Mouse (Mus musculus): ENCODE results near the gene B4galnt4. TPM values are rescaled to one million over a fixed set of nuclear protein-coding genes. Genes with fewer than 3 reads are reported as not detected.
A peak's percentile ranks its signal among the peaks of the same experiment; 100 is the strongest.

Gene B4galnt4
- polyA plus RNA-seq, 1 experiment = not detected

DNA sequence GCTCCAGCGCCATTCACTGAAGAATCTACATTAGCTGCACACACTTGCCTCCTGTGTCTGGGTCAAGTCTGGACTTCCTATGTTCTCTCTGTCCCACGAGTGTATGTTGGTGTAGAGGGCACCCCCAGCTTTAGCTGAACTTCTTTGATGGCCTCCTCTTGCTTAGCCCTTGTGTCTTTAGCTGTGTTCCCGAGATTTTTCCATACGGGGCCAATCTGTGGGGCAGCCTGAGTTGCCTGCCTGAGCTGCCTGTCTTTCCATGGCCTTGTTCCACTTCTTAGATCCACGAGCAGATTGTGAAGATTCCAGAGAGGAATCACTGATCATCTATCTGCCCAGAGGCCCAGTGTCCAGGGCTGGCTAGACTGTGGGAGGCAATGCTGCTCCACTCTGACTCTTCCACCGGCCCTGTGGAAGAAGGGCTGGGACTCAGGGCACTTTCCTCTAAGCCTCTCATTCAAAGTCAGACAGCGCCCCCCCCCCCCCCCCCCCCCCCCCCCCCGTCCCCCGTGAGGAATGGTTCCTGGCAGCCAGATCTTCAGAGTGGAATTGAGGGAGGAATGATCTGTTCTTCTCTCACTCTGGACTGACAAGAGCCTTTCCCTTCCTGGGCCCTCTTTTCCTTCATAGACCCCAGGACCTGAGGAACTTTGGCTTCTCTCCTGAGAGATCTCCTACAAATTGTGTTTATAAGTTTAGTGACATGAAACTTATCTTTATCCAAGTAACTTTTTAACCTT is 19.9 kb upstream of the B4galnt4 start:
- peaks cover 4% of the 10 kb centered on the region for H3K4me1 ChIP-seq (ENCODE audit: control insufficient read depth, insufficient read depth, low read length)
- no peak overlapping the region for H3K4me3 ChIP-seq (ENCODE audit: insufficient read depth, low read length)
- no peak overlapping the region for H3K27ac ChIP-seq (ENCODE audit: insufficient read depth, low read depth, low read length)
- TF ChIP-seq CTCF (IDR thresholded peaks at IDR 0.05; ENCODE audit: low read depth, low read length) (no peak), POLR2A (IDR thresholded peaks at IDR 0.05; ENCODE audit: borderline replicate concordance, low read depth, low read length) (no peak)

DNA sequence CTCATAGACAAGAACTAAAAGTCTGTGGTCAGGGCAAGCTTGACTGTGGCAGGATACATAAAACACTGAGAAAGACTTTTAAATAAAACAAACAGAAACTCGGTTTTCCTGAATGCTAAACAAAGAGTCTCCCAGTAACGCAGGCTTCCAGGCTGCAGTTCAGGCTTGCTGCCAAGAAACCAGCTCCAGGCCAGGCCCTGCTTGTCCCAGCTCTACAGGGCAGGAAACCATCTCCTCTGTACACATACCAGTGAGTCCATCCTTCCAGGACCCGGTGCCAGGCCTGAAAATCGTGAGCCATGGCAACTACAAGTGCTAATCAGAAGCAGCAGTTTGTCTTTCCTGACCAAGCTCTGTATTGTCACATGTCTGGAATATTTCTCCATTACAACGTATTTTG is 19.2 kb upstream of the B4galnt4 start:
- Histone ChIP-seq H3K4me1 (ENCODE audit: control insufficient read depth, insufficient read depth, low read length) (peaks cover 4% of the 10 kb centered on the region), H3K27ac (ENCODE audit: insufficient read depth, low read depth, low read length) (no peak overlapping the region), H3K4me3 (ENCODE audit: insufficient read depth, low read length) (no peak overlapping the region)
- TF ChIP-seq POLR2A (IDR thresholded peaks at IDR 0.05; ENCODE audit: borderline replicate concordance, low read depth, low read length) (no peak), CTCF (IDR thresholded peaks at IDR 0.05; ENCODE audit: low read depth, low read length) (no peak)

DNA sequence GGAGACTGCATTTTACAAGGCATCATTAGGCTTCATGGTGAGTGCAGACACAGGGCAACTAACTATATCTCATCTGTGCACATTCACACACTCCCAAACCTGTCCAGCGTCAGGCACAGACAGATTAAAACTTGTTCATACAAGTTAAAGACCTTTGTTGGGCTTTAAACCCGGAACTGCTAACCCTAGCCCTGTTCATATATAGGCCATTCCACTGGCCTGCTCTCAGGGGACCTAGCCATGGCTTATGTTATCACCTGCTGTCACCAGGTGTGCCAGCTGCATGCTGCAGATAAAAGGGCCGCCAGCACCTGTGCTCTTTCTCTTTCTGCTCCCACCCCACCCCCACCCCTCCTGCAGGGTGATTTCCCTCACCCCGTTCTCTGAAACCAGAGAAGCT is 18.4 kb upstream of the B4galnt4 start:
- H3K4me1 ChIP-seq (ENCODE audit: control insufficient read depth, insufficient read depth, low read length) = peaks cover 11% of the 10 kb centered on the region
- no peak overlapping the region for H3K4me3 ChIP-seq (ENCODE audit: insufficient read depth, low read length)
- no peak overlapping the region for H3K27ac ChIP-seq (ENCODE audit: insufficient read depth, low read depth, low read length)
- TF ChIP-seq CTCF (IDR thresholded peaks at IDR 0.05; ENCODE audit: low read depth, low read length) (no peak), POLR2A (IDR thresholded peaks at IDR 0.05; ENCODE audit: borderline replicate concordance, low read depth, low read length) (no peak)

DNA sequence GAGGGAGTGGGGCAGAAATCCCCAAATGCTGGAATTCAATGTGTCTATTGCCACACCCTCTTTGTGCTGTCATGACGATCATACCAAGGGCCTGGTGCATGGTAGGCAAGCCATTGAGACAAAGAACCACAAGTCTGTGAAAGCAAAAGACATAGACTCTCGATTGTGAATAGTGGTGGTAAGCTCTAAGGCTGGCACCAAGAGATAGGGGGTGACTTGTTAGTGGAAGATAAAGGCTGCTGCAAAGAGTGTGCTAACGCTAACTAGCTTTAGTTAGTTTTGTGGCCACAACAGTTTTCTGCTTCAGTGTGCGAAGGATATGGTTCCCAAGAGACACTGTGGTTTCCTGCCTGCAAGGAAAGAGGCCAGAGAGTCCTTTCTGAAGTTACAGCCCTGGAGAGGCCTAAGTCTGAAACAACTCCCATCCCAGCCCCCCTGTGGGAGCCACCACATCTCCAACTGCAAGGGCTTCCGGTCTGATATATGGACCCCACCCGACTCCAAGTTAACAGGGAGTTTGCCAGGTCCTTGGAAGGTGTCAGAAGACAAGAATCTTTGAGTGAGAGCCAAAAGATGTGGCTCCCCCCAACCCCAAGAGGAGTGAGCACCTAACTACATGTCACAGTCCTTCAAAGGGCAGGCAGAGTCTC is 13.8 kb upstream of the B4galnt4 start:
- TF ChIP-seq POLR2A (IDR thresholded peaks at IDR 0.05; ENCODE audit: borderline replicate concordance, low read depth, low read length) = no peak
- TF ChIP-seq CTCF (IDR thresholded peaks at IDR 0.05; ENCODE audit: low read depth, low read length) = no peak
- Histone ChIP-seq H3K4me1 (ENCODE audit: control insufficient read depth, insufficient read depth, low read length) (peaks cover 7% of the 10 kb centered on the region), H3K4me3 (ENCODE audit: insufficient read depth, low read length) (no peak overlapping the region), H3K27ac (ENCODE audit: insufficient read depth, low read depth, low read length) (no peak overlapping the region)

DNA sequence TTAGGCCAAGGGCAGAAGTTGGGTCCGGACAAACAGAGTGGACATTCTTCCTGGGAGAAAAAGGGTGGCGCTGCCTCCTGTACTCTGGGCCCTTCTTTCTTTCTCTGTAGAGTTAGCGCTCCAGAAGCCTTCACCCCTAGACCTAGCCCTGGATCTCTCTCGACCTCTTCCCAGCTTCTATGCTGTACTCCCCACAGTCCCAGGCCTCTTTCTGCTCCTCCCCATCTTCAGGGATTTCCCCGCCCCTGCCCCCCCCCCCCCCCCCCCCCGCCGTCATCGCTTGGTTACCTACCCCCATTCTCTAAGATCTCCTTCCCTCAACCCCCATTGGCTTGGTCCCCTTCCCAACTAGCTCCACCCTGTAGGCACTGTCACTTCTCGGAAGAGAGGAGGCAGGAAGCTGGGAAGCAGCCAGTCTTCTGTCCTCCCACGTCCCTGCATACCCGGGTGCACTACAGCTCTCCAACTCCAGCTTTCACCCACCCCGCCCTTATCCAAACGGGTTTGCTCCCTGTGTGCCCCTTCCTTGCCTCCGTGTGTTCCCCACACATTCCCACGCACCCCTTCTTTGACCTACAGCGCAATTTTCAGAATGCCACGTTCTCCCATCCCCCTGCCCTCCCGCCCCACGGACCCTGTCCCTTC is 13.2 kb upstream of the B4galnt4 start:
- no peak for TF ChIP-seq POLR2A (IDR thresholded peaks at IDR 0.05; ENCODE audit: borderline replicate concordance, low read depth, low read length)
- no peak for TF ChIP-seq CTCF (IDR thresholded peaks at IDR 0.05; ENCODE audit: low read depth, low read length)
- peaks cover 7% of the 10 kb centered on the region for H3K4me1 ChIP-seq (ENCODE audit: control insufficient read depth, insufficient read depth, low read length)
- 0 out of 2 replicates have a peak overlapping the region, but pooled peaks have one; percentile 9 for H3K27ac ChIP-seq (ENCODE audit: insufficient read depth, low read depth, low read length)
- peak overlapping the region; percentile 41 for H3K4me3 ChIP-seq (ENCODE audit: insufficient read depth, low read length)

DNA sequence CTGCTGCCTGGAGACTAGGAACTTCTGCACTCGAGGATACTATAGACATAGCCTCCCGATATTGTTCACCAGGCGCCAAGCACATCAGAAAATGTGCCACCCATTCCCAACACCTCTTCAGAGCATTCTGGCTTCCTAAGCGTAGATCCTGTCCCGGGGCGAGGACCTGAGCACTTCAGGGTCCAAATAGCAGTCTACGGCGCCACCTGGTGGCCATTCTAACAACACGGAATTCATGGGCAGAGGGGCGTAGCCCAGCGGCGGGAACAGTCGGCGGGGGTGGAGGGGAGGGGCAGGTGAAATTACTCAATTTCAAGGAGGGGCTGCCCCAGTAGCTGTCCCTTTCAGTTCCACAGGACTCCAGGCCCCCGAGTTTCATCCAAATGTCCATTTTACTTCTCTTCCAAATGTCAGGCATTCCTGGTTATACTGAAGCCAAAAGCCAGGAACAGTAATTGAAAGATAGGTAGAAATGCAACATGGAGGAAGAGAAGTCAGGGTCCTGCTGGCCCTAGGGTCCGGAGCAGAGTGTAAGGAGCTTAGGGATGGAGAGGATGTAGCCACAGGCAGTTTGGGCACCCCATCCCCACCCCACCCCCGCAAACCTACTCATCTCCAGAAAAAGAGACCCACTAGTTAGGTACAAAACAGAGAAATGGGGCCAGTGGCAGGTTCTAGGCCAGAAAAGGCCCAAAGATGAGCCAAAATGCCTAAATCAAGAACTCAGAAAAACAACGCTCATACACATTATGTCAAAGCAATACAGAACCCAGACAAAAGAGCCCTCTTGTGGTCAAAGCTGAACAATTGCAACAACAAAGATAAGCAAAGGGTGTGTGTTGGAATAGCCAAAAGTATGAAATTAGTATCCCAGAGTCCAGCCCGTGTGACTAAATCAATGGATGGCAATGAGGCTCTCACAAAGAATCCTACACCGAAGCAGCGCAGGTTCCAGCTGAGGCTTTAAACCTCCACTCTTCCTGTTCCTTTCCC is 12.4 kb upstream of the B4galnt4 start:
- 0 out of 2 replicates have a peak overlapping the region, but pooled peaks have one; percentile 9 for H3K27ac ChIP-seq (ENCODE audit: insufficient read depth, low read depth, low read length)
- peak; percentile 92 for TF ChIP-seq CTCF (IDR thresholded peaks at IDR 0.05; ENCODE audit: low read depth, low read length)
- TF ChIP-seq POLR2A (IDR thresholded peaks at IDR 0.05; ENCODE audit: borderline replicate concordance, low read depth, low read length) = no peak
- H3K4me1 ChIP-seq (ENCODE audit: control insufficient read depth, insufficient read depth, low read length) = peaks cover 7% of the 10 kb centered on the region
- H3K4me3 ChIP-seq (ENCODE audit: insufficient read depth, low read length) = peak overlapping the region; percentile 41

DNA sequence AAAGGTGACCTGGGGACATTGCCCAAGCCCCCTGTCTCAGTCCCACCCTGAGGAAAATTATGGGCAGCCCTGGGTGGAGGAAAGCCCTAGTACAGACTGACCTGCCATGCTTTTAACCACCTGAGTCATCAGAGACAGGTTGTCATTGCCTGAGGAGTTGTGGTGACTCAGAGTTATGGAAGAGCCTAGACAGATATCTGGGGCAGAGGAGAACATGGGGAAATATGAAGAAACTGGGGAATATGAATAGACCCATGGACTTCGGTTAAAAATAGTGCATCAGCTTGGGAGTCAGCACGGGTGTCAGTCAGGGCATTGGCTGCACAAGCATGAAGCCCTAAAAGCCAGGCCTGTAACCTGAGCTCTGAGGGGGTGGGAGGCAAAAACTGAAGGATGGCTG is 11.6 kb upstream of the B4galnt4 start:
- no peak overlapping the region for H3K4me3 ChIP-seq (ENCODE audit: insufficient read depth, low read length)
- TF ChIP-seq CTCF (IDR thresholded peaks at IDR 0.05; ENCODE audit: low read depth, low read length) (no peak), POLR2A (IDR thresholded peaks at IDR 0.05; ENCODE audit: borderline replicate concordance, low read depth, low read length) (no peak)
- H3K4me1 ChIP-seq (ENCODE audit: control insufficient read depth, insufficient read depth, low read length) = peaks cover 7% of the 10 kb centered on the region
- H3K27ac ChIP-seq (ENCODE audit: insufficient read depth, low read depth, low read length) = no peak overlapping the region

DNA sequence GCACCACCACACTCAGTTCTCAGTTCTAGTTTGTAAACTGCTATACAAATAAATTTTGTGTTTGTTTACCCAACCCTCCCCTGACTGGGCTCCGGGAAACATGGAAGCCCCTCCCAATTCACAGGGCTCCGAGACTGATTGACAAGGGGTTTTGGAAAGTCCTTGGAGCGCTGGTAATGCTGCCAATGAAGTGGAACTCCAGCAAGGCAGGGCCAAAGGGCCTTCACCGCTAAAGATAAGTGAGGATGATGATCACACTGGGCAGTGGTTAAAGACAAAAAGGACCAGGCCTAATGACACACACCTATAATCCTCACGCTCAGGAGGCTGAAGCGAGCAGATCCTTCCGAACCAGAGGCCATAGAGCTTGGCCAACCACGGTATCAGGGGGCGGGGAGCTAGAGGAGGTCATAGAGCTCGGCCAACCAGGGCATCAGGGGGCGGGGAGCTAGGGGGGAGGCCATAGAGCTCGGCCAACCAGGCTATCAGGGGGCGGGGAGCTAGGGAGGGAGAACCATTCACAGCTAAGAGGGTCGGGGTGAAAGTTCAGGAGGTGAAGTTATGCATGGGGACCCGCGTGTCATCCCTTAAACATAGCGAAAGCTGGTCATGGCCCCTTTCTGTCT is 9.7 kb upstream of the B4galnt4 start:
- H3K27ac ChIP-seq (ENCODE audit: insufficient read depth, low read depth, low read length) = no peak overlapping the region

DNA sequence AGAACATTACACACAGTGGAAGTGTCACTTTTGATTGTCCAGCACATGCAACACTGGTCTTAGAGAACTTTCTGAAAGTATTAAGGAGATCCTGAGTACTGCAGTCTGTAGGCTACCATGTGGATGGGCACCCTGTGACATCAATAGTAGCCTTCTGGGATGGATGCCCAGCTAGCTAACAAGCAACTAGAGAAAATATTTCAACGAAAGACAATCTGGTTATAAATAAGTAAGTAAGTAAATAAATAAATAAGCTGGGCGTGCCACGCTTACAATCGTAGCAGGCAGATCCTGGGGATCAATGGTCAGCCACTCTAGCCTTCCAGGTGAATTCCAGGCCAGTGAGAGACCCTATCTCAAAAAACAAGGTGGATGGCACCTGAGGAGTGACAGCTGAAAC is 8.9 kb upstream of the B4galnt4 start:
- Histone ChIP-seq H3K27ac (ENCODE audit: insufficient read depth, low read depth, low read length) (no peak overlapping the region), H3K4me1 (ENCODE audit: control insufficient read depth, insufficient read depth, low read length) (peaks cover 5% of the 10 kb centered on the region)

More for the DNA sequence above, 9.7 kb upstream of the B4galnt4 start:
- Histone ChIP-seq H3K4me3 (ENCODE audit: insufficient read depth, low read length) (no peak overlapping the region), H3K4me1 (ENCODE audit: control insufficient read depth, insufficient read depth, low read length) (peaks cover 7% of the 10 kb centered on the region)
- no peak for TF ChIP-seq POLR2A (IDR thresholded peaks at IDR 0.05; ENCODE audit: borderline replicate concordance, low read depth, low read length)
- no peak for TF ChIP-seq CTCF (IDR thresholded peaks at IDR 0.05; ENCODE audit: low read depth, low read length)

More for the DNA sequence above, 8.9 kb upstream of the B4galnt4 start:
- H3K4me3 ChIP-seq (ENCODE audit: insufficient read depth, low read length) = no peak overlapping the region
- TF ChIP-seq POLR2A (IDR thresholded peaks at IDR 0.05; ENCODE audit: borderline replicate concordance, low read depth, low read length) (no peak), CTCF (IDR thresholded peaks at IDR 0.05; ENCODE audit: low read depth, low read length) (no peak)
